Comparison of ENCODE assay signal across 8 mouse cellular contexts in genomic region chr5:37241651-37242151, GRCm38 (mm10). TPM values are rescaled to one million over a fixed set of nuclear protein-coding genes. Genes with fewer than 3 reads are reported as not detected.
A peak's percentile ranks its signal among the peaks of the same experiment; 100 is the strongest.
DNase-seq lines count a peak whose midpoint lies in the region; ATAC-seq lines count a peak whose summit lies in the region.

Crmp1 (plus strand) TSS chr5:37241940.

- DNase-seq in gastrocnemius, postnatal 14 days = peak; percentile 11
- no peak for DNase-seq in gastrocnemius, adult 18-20 months (ENCODE audit: low spot score)
- DNase-seq in adrenal gland, adult (ENCODE audit: inconsistent age in 2 of 2, low spot score in 1 of 2) = peak; percentile 63 to 72
- DNase-seq in embryo, embryonic 10.5 days (ENCODE audit: low spot score) = peak; percentile 89
- peak; percentile 92 for DNase-seq in limb, embryonic 10.5 days (ENCODE audit: low spot score)

- H3K27me3 ChIP-seq in hindbrain, embryonic 13.5 days = peaks cover 21% of the 10 kb centered on the region
- peaks cover 71% of the 10 kb centered on the region for H3K27me3 ChIP-seq in limb, embryonic 10.5 days (ENCODE audit: low read depth, poor library complexity, severe bottlenecking)
- 0 out of 2 replicates have a peak, but pooled peaks cover 5% of the 10 kb centered on the region for H3K27me3 ChIP-seq in neural tube, embryonic 15.5 days (replicated peaks)

- H3K4me2 ChIP-seq in hindbrain, embryonic 13.5 days = peak within 1 kb of the TSS; percentile 82
- H3K4me2 ChIP-seq in neural tube, embryonic 15.5 days = peak within 1 kb of the TSS; percentile 90

- WGBS in hindbrain, embryonic 13.5 days = 3% methylated on average over 48 of the region's 56 CpGs
- WGBS in limb, embryonic 10.5 days = 2% methylated on average over 46 of the region's 56 CpGs
- 2% methylated on average over 54 of the region's 56 CpGs for WGBS in neural tube, embryonic 15.5 days

- peak within 1 kb of the TSS; percentile 99 for H3K27ac ChIP-seq in hindbrain, embryonic 13.5 days
- H3K27ac ChIP-seq in limb, embryonic 10.5 days = no peak within 1 kb of the TSS
- peak within 1 kb of the TSS; percentile 96 for H3K27ac ChIP-seq in neural tube, embryonic 15.5 days (replicated peaks)

- H3K9ac ChIP-seq in hindbrain, embryonic 13.5 days = peak within 1 kb of the TSS; percentile 95
- peak within 1 kb of the TSS; percentile 78 for H3K9ac ChIP-seq in neural tube, embryonic 15.5 days (replicated peaks)

- peak within 1 kb of the TSS; percentile 79 for H3K4me3 ChIP-seq in hindbrain, embryonic 13.5 days
- H3K4me3 ChIP-seq in limb, embryonic 10.5 days = peak within 1 kb of the TSS; percentile 54
- H3K4me3 ChIP-seq in neural tube, embryonic 15.5 days (replicated peaks) = peak within 1 kb of the TSS; percentile 62

- H3K36me3 ChIP-seq in hindbrain, embryonic 13.5 days = no peaks in the 10 kb centered on the region
- H3K36me3 ChIP-seq in limb, embryonic 10.5 days = no peaks in the 10 kb centered on the region
- no peaks in the 10 kb centered on the region for H3K36me3 ChIP-seq in neural tube, embryonic 15.5 days

- no peaks in the 10 kb centered on the region for H3K9me3 ChIP-seq in hindbrain, embryonic 13.5 days
- H3K9me3 ChIP-seq in limb, embryonic 10.5 days (replicated peaks) = no peaks in the 10 kb centered on the region
- no peaks in the 10 kb centered on the region for H3K9me3 ChIP-seq in neural tube, embryonic 15.5 days (replicated peaks)

- intact Hi-C loops in gastrocnemius, postnatal 14 days (cut with DNase I; ENCODE audit: low total_unique reads) = no loop called here

- peaks cover 41% of the 10 kb centered on the region for H3K4me1 ChIP-seq in hindbrain, embryonic 13.5 days (replicated peaks)
- H3K4me1 ChIP-seq in limb, embryonic 10.5 days = peaks cover 52% of the 10 kb centered on the region
- H3K4me1 ChIP-seq in neural tube, embryonic 15.5 days = peaks cover 55% of the 10 kb centered on the region

- ATAC-seq in hindbrain, embryonic 13.5 days (ENCODE audit: low FRiP score) = peak; percentile 76
- peak; percentile 84 for ATAC-seq in neural tube, embryonic 15.5 days (ENCODE audit: low FRiP score)
- ATAC-seq in monocyte, adult 5-6 weeks (replicated peaks; ENCODE audit: insufficient number of reproducible peaks, low FRiP score, low TSS enrichment, poor library complexity, severe bottlenecking) = no peak

RNA-seq across cellular contexts. Expression of gene Crmp1, which starts in this region (rescaled TPM):
- total RNA-seq in gastrocnemius, postnatal 14 days (2021) = 1 to 10 TPM in 1 of 2 experiments, under 1 TPM in 1; 0.58 to 1.0 TPM
- under 1 TPM; 0.17 to 0.46 TPM for total RNA-seq in gastrocnemius, adult 18-20 months (2021)
- 750 and 790 TPM in 2 replicates for polyA plus RNA-seq in hindbrain, embryonic 13.5 days (2015; fragmentation: Nextera tagmentation; extraction: Ambion mirVana)
- polyA plus RNA-seq in limb, embryonic 10.5 days (2016; fragmentation: Nextera tagmentation; extraction: Ambion mirVana) = 61.8 and 91.8 TPM in 2 replicates
- 679 and 807 TPM in 2 replicates for polyA plus RNA-seq in neural tube, embryonic 15.5 days (2015; fragmentation: Nextera tagmentation; extraction: Ambion mirVana)
- total RNA-seq in monocyte, adult 5-6 weeks (2017) = 0.29 to 0.68 TPM in 2 of 3 replicates, not detected in the other
